Mouse (Mus musculus) kidney, adult 11 months (tissue): ENCODE measurements at regions not wholly inside any gene's neighbourhood (a gene's known extent, or its start where the extent isn't known, plus 50 kb on each side); places are given as distances from the start of the nearest gene placed in this dataset.

ENCODE experiments used
- DNase-seq: peaks from one replicate; pipeline ENCODE4 v3.0.0; 2022

- DNase-seq, result no peak
Measured at GRCm38 (mm10) chr1:72038518-72038917, 173.6 kb downstream of the Mreg start.

- DNase-seq, result no peak
Measured at GRCm38 (mm10) chr1:72036600-72036999, 175.5 kb downstream of the Mreg start.

DNA sequence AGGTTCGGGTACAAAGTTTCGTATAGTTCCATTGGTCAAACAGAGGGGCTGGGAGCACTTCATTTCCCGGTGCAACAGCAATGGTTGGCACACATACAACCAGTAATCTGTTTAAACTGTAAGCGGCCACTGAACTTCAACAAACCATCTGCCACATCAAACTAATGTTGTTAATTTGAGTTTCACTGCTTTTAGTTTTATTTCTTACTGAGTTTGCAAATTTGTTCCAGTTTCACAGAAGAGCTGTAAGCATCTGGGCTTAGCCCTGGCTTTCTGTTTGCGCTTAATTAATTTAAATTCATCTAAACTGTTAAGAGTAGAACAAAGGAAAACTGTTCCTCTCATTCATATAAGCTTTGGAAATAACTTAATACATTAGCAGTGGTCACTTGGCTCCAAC, 176.0 kb downstream of the Mreg start:
- DNase-seq, result no peak

DNA sequence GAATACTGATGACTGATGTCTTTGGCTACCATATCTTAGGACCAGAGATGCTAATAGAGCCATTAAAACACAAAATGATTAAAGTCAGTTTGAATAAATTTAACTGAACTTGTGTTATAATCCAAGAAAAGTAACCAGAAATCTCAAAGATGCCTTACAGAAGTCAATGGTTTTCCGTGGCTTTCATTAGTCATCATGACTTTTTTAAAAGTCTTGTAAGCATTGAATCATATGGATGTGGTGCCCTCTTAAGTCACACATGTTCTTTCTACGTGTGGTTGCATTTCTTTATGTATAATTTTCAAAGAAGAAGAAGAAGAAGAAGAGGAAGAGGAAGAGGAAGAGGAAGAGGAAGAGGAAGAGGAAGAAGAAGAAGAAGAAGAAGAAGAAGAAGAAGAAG, 178.2 kb downstream of the Mreg start:
- DNase-seq, result no peak

- no peak for DNase-seq
Measured at GRCm38 (mm10) chr1:72032214-72032613, 179.9 kb downstream of the Mreg start.

DNA sequence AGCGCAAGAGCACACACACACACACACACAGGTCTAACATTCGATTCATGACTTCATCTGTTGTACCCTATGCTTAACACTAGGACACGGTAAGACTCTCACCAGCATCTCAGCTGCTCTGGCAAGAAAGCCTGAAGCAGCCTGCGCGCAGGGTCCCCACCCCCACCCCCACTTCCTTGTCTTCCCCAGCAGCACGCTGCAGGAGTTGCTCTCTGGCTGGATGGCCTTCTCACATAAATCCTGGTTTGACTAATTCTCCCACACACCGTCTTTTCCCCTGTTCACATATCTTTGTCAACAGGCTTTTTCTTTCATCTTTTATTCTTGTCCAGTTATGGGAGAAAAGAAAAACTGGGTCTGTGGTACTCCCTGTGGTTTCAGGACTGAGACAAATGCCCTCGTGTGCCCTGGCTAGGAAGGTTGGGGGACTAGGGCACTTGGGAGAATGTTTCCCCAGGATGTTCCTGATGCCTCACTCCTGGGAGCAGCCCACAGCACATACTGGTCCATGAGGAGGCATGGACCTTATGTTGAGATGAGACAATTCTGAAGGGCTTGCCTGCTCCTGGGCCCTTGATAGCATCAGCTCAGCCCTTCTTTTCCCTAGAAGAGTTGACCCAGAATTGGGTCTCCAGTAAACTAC, 181.2 kb downstream of the Mreg start:
- DNase-seq, result no peak

DNA sequence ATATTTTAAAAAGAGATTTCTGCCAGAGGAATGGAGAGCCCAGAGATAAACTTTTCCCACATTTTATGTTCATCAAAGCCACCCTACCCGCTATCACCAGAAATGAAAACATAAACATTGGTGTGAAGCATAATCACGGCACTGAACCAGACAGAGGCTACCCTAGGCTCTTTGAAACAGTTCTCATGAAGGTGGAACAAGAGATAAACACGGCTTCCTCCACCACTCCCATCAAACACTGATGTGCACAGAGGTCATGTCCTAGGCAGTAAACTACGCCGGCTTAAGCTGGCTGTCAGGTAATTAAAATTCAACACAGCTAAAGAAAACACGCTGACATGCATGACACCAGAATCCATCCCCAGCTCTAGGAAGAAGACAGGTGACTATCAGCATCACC, 182.5 kb downstream of the Mreg start:
- DNase-seq, result no peak

DNA sequence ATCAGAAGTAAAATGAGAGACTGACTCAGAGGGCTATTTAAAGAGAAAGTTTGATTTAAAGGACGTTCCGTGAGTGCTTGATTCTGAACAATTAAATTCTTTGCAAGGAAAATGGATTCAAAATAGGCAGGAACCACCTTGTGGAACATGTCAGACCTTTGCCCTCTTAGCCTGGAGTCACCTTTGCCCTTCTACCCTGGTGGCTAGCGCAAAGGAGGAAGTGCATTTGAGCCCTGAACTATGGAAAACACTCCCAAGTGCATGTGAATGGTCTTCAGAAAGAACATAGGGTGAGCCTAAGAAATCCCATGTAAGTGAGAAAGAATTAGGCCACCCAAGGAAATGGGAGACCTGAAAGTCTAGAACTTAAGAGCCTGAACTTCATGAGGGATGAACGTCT, 185.2 kb downstream of the Mreg start:
- peak; percentile 26 for DNase-seq

DNA sequence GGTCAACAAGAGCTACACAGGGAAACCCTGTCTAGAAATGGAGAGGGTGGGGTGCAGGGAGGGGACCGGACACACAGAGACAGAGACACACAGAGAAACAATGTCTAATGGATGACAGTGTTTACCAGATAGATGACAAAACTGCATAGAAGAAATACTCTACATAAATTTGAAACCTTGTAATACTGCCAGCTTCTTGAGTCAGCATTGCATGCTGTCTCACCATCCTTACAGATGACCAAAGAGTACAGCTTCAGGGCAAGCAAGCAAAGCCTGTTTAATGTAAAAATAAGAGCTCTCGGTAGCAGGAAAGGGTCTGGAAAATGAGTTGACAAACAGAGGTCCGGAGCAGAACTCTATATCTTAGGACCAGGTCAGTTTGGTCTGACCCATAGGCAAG, 189.5 kb downstream of the Mreg start:
- no peak for DNase-seq

DNA sequence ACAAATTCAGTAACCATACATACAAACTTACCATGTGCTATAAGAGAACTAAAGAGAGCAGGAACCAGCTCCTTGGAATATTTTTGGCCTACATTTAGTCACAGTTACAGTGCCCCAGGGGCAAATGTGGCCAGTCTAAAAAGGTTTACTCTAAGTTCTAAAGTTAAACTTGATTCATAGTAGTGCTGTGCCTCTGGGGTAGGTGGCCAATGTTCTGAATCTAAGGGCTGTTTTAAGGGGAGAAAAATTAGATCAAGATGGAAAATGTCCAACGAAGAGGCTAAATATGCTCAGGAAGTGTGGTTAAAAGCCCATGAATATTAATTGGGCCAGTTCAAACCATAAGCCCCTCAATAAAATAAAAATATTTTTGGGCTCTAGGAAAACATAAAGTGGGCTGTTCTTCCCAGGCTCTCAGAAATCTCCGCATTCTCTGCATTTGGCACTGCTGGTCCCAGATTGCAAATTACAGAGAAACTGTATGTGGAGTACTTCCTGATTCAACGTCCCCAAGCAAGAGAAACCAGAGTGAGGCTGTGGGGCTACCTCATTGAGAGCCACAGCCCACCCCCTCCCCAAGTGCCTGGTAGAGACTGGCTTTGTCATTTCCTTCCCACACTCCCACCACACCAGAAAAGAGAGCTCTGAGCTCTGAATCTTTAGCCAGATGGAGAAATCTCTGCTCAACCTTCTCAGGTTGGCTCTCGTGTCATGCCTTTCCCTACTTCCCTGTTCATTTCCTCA, 193.5 kb downstream of the Mreg start:
- DNase-seq, result no peak

DNA sequence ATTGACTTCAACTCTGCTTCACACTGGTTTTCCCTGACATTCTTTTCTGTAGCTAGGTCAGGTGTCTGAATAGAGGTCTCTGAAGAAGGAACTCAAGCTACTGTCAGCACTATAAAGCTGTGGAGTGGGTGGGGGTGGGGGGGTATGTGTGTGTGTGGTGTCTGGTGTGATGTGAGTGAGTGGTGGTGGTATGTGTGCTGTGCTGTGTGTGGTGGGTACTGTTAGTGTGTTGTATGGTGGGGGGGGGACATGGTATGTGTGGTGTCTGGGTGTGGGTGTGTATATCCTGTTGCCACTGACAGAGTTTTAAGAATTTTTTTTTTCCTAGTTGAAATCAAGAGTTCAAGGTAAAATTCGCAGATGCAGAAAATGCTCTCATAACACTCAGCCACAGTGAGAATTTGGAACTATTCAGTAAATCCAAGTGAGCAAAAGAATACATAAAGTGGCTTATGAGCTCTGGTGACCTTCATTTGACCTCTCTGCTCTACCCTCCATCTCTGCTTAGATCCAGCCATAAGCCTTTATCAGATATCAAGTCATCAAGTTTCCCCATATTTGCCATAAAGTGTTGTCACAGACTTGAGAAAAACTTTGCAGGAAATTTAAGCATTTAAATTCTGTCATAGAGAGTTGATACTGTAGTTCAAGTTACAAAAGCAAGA, 194.2 kb downstream of the Mreg start:
- no peak for DNase-seq

DNA sequence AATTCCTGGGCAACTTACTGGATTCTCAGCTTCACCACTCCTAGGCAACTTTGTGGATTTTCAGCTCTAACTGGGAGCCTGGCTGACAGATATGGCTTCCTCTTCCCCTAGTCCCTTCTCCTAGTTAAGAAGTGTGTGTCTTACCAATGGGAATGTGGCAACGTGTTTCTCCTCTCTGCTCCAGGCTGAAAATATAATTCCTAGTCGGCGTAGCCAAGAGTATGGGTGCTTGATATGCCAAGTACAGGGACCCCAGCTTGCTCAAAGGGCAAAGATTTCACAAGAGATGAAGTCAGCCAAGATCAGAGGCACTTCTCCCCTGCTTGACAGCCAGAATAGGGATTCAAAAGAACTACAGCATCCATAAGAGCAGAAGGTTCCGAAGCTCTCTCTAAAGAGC, 196.6 kb downstream of the Mreg start:
- no peak for DNase-seq

GRCm38 (mm10) chr1:72014580-72014979, 197.5 kb downstream of the Mreg start:
- peak; percentile 36 for DNase-seq

- no peak for DNase-seq
Measured at GRCm38 (mm10) chr1:72013863-72014262, 198.2 kb downstream of the Mreg start.

DNA sequence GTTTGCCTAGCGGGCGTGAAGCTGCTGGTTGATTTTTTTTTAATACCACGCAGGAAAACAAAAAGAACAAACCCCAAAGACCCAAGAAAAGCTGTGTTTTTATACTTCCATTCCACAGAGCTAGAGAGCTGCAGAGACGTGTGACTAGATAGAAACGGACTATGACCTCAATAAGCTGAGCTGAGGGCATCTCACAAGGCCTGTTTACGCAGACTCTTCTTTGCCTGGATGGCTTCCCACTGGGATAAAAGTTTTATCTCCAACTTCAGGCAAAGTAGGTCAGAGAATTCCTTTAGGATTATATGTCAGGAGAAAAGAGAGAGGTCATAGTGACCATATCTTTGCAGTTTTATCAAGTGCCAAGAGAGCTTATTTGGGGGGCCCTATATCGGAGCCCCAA, 199.4 kb downstream of the Mreg start:
- peak; percentile 59 for DNase-seq

GRCm38 (mm10) chr1:72009270-72009928, 202.7 kb downstream of the Mreg start:
- DNase-seq, result no peak

DNA sequence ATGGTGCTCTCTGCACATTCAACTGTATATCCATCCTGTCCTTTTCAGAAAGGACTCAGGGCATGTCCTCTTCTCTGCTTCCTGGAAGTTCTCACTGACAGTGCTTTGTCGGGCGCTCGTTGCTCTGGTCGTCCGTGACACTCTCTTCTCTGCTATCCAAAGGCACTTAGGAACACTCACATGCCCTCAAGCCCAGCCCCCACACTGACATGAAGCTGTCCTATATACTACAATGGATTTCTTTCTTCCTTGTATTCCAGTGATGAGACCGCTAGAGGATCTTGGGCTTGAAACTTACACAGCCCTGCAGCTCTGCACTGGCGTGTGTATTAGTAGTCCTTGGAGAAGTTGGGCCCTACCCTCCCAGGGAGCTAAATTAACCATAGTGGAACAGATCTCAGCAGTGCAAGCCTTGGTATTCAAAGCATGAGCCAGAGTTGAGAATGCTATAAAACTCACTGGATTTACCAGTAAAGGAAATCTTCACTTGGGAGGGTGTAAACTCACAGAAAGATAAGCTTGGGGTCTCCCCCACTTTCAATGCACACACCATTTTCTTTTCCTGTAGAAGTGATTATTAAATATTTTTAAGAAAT, 205.3 kb downstream of the Mreg start:
- no peak for DNase-seq

DNA sequence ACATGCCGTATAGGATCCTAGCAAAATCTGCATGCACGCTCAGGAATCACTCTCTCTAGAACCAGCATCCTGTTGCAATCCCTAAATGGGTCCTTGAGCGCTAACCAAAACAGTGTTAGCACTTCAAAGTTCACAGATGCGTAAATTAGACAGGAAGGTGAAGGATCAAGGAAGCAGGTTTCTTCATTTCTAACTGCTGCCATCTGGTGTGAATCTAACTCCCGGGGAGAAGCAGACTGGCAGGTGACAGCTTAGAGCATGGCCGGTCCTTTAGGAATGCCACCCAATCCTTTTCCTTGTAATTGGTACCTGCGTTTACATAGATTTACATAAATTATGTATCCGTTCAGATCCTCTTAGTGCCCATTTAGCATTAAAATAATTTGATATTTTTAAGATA, 206.2 kb downstream of the Mreg start:
- no peak for DNase-seq

- DNase-seq, result no peak
Measured at GRCm38 (mm10) chr1:72005550-72005949, 206.6 kb downstream of the Mreg start.

DNA sequence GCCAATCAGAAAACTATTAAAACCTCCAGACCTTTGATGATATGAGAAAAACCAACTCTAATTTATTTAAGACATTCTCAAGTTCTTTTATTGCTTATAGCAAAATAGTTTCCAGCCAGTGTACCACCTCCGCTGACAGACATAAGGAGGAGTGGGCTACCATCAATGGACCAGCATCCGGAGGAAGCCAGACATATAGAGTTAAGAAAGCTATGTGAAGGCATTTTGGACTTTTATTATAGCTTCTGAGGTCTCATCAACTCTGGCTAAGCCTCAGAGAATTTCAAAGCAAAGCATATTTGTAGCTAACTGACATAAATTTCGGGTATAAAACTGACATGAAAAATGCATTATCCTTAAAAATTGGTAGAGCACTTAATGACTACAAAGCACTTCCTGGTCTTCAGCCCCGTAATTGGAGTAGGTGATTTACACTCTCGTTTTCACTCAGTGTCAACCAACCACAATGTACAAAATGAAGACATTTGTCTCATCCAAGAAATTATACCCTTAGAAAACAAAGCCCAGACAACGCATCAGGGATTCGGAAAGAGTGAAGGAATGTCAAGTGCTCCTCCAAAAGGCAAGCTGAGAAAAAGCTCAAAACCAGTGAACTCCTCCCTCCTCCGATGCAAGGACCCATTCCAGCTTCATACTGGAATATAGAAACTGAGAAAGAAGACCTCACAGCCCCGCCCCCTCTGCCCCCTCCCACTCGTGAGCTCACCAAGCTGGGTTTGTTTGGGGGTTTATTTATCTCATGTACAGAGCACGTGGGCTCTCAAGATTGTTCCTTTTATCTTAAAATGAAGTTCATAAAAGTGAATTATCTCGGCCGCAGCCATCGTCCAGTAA, 208.5 kb downstream of the Mreg start:
- no peak for DNase-seq

- DNase-seq, result no peak
Measured at GRCm38 (mm10) chr1:72002471-72003116, 209.5 kb downstream of the Mreg start.

GRCm38 (mm10) chr1:72000741-72001140, 211.4 kb downstream of the Mreg start:
- no peak for DNase-seq
